Mouse (Mus musculus): ENCODE data around the gene Tmem165. TPM values are rescaled to one million over a fixed set of nuclear protein-coding genes. Genes with fewer than 3 reads are reported as not detected.
A peak's percentile ranks its signal among the peaks of the same experiment; 100 is the strongest.

The Tmem165 gene
- polyA plus RNA-seq, 2 experiments, result 147 to 160 TPM

DNA sequence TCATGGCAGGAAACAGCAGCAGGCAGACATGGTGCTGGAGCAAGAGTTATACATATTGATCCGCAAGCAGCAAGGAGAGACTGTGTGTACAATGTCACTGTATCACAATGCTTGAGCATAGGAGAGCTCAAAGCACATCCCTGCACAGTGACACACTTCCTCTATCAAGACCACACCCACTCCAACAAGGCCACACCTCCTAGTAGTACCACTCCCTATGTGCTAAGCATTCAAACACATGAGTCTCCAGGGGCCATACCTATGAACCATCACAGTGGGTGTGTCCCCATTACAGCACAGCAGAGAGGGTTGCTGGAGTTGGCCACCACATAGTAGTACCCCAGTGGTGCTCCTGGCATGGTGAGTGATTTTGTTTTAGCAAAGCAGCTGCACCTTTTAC lies 37.3 kb upstream of the Tmem165 start:
- H3K9me3 ChIP-seq (ENCODE audit: control insufficient read depth, low read length), result no peaks in the 10 kb centered on the region
- H3K27me3 ChIP-seq (ENCODE audit: control insufficient read depth, insufficient read depth, low read length), result no peaks in the 10 kb centered on the region
- ATAC-seq (ENCODE audit: low FRiP score, low read depth) (no peak), DNase-seq (ENCODE audit: low spot score) (no peak)
- H3K4me2 ChIP-seq (replicated peaks; ENCODE audit: low read depth, low read length, severe bottlenecking), result no peak overlapping the region
- peaks cover 19% of the 10 kb centered on the region for H3K36me3 ChIP-seq (ENCODE audit: control insufficient read depth, insufficient read depth, low read length)
- 0 out of 2 replicates have a peak, but pooled peaks cover 2% of the 10 kb centered on the region for H3K4me1 ChIP-seq (ENCODE audit: control insufficient read depth, insufficient read depth, low read length)
- no peak for TF ChIP-seq POLR2A (IDR thresholded peaks at IDR 0.05; ENCODE audit: borderline replicate concordance, extremely low read depth, insufficient read depth, insufficient read length)
- no peak overlapping the region for H3K4me3 ChIP-seq (replicated peaks; ENCODE audit: low read length)
- H3K27ac ChIP-seq (replicated peaks; ENCODE audit: low read depth, low read length), result no peak overlapping the region
- no peak overlapping the region for H3K9ac ChIP-seq (ENCODE audit: low read depth, low read length, severe bottlenecking)
- 100% methylated on average over 1 of the region's 1 CpGs for WGBS

DNA sequence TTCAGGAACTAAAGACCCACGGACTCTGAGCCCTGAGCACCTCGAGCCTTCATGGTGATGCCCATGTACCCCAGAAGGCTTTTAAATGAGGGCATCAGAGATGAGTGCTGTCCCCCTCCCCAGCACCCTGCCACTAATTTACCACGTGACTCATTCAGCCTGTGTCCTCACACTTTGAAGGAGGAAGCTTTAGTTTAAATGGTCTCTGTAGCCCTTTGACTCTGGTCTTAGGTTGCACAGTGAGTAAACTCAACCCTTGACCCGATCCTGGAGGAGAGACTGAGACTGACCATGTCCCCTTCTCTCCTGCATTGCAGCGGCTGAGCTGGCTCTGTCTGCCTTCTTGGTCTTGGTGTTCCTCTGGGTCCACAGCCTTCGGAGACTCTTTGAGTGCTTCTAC lies 34.2 kb upstream of the Tmem165 start:
- Histone ChIP-seq H3K4me2 (replicated peaks; ENCODE audit: low read depth, low read length, severe bottlenecking) (no peak overlapping the region), H3K27me3 (ENCODE audit: control insufficient read depth, insufficient read depth, low read length) (no peaks in the 10 kb centered on the region), H3K27ac (replicated peaks; ENCODE audit: low read depth, low read length) (no peak overlapping the region), H3K9ac (ENCODE audit: low read depth, low read length, severe bottlenecking) (no peak overlapping the region), H3K36me3 (ENCODE audit: control insufficient read depth, insufficient read depth, low read length) (peaks cover 25% of the 10 kb centered on the region), H3K4me3 (replicated peaks; ENCODE audit: low read length) (no peak overlapping the region), H3K9me3 (ENCODE audit: control insufficient read depth, low read length) (no peaks in the 10 kb centered on the region), H3K4me1 (ENCODE audit: control insufficient read depth, insufficient read depth, low read length) (peaks cover 1% of the 10 kb centered on the region; the same call in 1 of the 2 replicates)
- no peak for TF ChIP-seq POLR2A (IDR thresholded peaks at IDR 0.05; ENCODE audit: borderline replicate concordance, extremely low read depth, insufficient read depth, insufficient read length)
- 86% methylated on average over 6 of the region's 6 CpGs for WGBS
- ATAC-seq (ENCODE audit: low FRiP score, low read depth) (no peak), DNase-seq (ENCODE audit: low spot score) (no peak)

GRCm38 (mm10) chr5:76152956-76153355 lies 30.7 kb upstream of the Tmem165 start:
- DNase-seq (ENCODE audit: low spot score) (no peak), ATAC-seq (ENCODE audit: low FRiP score, low read depth) (no peak)
- 93% methylated on average over 6 of the region's 6 CpGs for WGBS
- Histone ChIP-seq H3K27me3 (ENCODE audit: control insufficient read depth, insufficient read depth, low read length) (no peaks in the 10 kb centered on the region), H3K36me3 (ENCODE audit: control insufficient read depth, insufficient read depth, low read length) (peaks cover 35% of the 10 kb centered on the region), H3K9me3 (ENCODE audit: control insufficient read depth, low read length) (no peaks in the 10 kb centered on the region), H3K27ac (replicated peaks; ENCODE audit: low read depth, low read length) (no peak overlapping the region), H3K4me3 (replicated peaks; ENCODE audit: low read length) (no peak overlapping the region), H3K4me2 (replicated peaks; ENCODE audit: low read depth, low read length, severe bottlenecking) (no peak overlapping the region), H3K4me1 (ENCODE audit: control insufficient read depth, insufficient read depth, low read length) (peaks cover 5% of the 10 kb centered on the region; the same call in 1 of the 2 replicates), H3K9ac (ENCODE audit: low read depth, low read length, severe bottlenecking) (no peak overlapping the region)
- TF ChIP-seq POLR2A (IDR thresholded peaks at IDR 0.05; ENCODE audit: borderline replicate concordance, extremely low read depth, insufficient read depth, insufficient read length), result no peak

DNA sequence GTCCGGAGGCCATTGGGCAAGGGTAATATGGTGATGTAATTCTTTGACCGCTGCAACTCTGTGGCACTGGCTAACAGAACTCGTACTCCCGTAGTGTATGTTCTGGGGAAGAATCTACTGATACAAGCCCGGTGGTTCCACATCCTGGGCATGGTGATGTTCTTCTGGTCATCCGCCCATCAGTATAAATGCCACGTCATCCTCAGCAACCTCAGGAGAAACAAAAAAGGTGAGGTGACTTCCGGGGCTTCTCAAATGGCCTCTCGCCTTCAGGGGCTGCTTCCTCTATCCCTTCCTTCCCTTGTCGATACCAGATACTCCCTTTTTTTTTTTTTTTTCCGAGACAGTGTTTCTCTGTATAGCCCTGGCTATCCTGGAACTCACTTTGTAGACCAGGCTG lies 30.2 kb upstream of the Tmem165 start:
- WGBS, result 95% methylated on average over 10 of the region's 11 CpGs
- H3K4me3 ChIP-seq (replicated peaks; ENCODE audit: low read length), result no peak overlapping the region
- H3K36me3 ChIP-seq (ENCODE audit: control insufficient read depth, insufficient read depth, low read length), result peaks cover 35% of the 10 kb centered on the region
- no peak overlapping the region for H3K9ac ChIP-seq (ENCODE audit: low read depth, low read length, severe bottlenecking)
- H3K4me2 ChIP-seq (replicated peaks; ENCODE audit: low read depth, low read length, severe bottlenecking), result no peak overlapping the region
- no peak for ATAC-seq (ENCODE audit: low FRiP score, low read depth)
- H3K27ac ChIP-seq (replicated peaks; ENCODE audit: low read depth, low read length), result no peak overlapping the region
- no peaks in the 10 kb centered on the region for H3K27me3 ChIP-seq (ENCODE audit: control insufficient read depth, insufficient read depth, low read length)
- peaks cover 5% of the 10 kb centered on the region; the same call in 1 of the 2 replicates for H3K4me1 ChIP-seq (ENCODE audit: control insufficient read depth, insufficient read depth, low read length)
- TF ChIP-seq POLR2A (IDR thresholded peaks at IDR 0.05; ENCODE audit: borderline replicate concordance, extremely low read depth, insufficient read depth, insufficient read length), result no peak
- H3K9me3 ChIP-seq (ENCODE audit: control insufficient read depth, low read length), result no peaks in the 10 kb centered on the region
- no peak for DNase-seq (ENCODE audit: low spot score)

DNA sequence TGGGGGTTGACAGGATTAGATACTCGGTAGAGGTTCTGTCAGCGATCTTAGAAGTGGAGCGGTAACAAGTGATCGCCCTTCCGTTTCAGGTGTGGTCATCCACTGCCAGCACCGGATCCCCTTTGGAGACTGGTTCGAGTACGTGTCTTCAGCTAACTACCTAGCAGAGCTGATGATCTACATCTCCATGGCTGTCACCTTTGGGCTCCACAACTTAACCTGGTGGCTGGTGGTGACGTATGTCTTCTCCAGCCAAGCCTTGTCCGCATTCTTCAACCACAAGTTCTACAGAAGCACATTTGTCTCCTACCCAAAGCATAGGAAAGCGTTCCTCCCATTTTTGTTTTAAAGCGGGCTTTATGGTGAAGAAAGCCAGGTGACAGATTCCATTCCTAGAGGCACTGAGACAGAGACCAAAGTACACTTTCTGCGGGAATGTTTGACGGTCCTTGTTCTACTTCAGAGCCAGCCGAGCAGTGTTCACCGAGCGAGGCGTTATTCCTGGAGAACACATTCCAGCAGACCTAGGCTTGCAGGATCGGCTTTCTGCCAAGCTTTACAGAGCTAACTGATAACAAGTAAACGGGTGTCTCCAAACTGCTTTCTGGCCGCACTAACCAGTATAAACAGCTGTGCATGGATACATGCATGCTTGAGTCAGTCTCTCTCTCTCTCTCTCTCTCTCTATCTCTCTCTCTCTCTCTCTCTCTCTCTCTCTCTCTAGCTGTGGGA lies 29.1 kb upstream of the Tmem165 start:
- WGBS, result 84% methylated on average over 21 of the region's 21 CpGs
- peak; percentile 48 for DNase-seq (ENCODE audit: low spot score)
- ATAC-seq (ENCODE audit: low FRiP score, low read depth), result no peak
- Histone ChIP-seq H3K4me3 (replicated peaks; ENCODE audit: low read length) (no peak overlapping the region), H3K27ac (replicated peaks; ENCODE audit: low read depth, low read length) (no peak overlapping the region), H3K9ac (ENCODE audit: low read depth, low read length, severe bottlenecking) (no peak overlapping the region), H3K36me3 (ENCODE audit: control insufficient read depth, insufficient read depth, low read length) (peaks cover 29% of the 10 kb centered on the region), H3K9me3 (ENCODE audit: control insufficient read depth, low read length) (no peaks in the 10 kb centered on the region), H3K4me2 (replicated peaks; ENCODE audit: low read depth, low read length, severe bottlenecking) (no peak overlapping the region), H3K4me1 (ENCODE audit: control insufficient read depth, insufficient read depth, low read length) (peaks cover 5% of the 10 kb centered on the region; the same call in 1 of the 2 replicates), H3K27me3 (ENCODE audit: control insufficient read depth, insufficient read depth, low read length) (no peaks in the 10 kb centered on the region)
- no peak for TF ChIP-seq POLR2A (IDR thresholded peaks at IDR 0.05; ENCODE audit: borderline replicate concordance, extremely low read depth, insufficient read depth, insufficient read length)

Measured in limb, embryonic 14.5 days (tissue).